Mouse (Mus musculus) stomach, postnatal 0 days (tissue): ENCODE measurements at regions not wholly inside any gene's neighbourhood (a gene's known extent, or its start where the extent isn't known, plus 50 kb on each side); places are given as distances from the start of the nearest gene placed in this dataset.

Experiments used
- ATAC-seq: fragments of 200-750 bp; cut with Nextera tagmentation; 2 replicates; pipeline ENCODE4 v1.8.0; 2017; ENCODE audit not compliant: low FRiP score, low TSS enrichment
- DNase-seq: peaks from one replicate; pipeline ENCODE4 v3.0.0-alpha.2; 2016; ENCODE audit warnings: low spot score
- H3K27ac ChIP-seq: fragments of 300-500 bp; sonication (generic); replicated peaks from 2 replicates; pipeline ENCODE4 v1.5.1; 2014; ENCODE audit warnings: mild to moderate bottlenecking, control low read depth
- H3K27me3 ChIP-seq: fragments of 300-500 bp; sonication (generic); 2 replicates; pipeline ENCODE4 v1.6.1; 2014; ENCODE audit warnings: low read length; ENCODE audit not compliant: control insufficient read depth, insufficient read depth
- H3K36me3 ChIP-seq: fragments of 300-500 bp; sonication (generic); 2 replicates; pipeline ENCODE4 v1.6.1; 2014; ENCODE audit warnings: low read length, mixed read lengths; ENCODE audit not compliant: control insufficient read depth, insufficient read depth
- H3K4me1 ChIP-seq: fragments of 300-500 bp; sonication (generic); replicated peaks from 2 replicates; pipeline ENCODE4 v1.6.1; 2014; ENCODE audit warnings: antibody characterized with exemption; ENCODE audit not compliant: control insufficient read depth, insufficient read depth
- H3K4me2 ChIP-seq: fragments of 300-500 bp; sonication (generic); replicated peaks from 2 replicates; pipeline ENCODE4 v1.6.1; 2014; ENCODE audit warnings: low read depth, mild to moderate bottlenecking, control low read depth, moderate library complexity
- H3K4me3 ChIP-seq: fragments of 300-500 bp; sonication (generic); 2 replicates; pipeline ENCODE4 v1.5.1; 2014; ENCODE audit warnings: low read depth, low read length, control low read depth
- H3K9ac ChIP-seq: fragments of 300-500 bp; sonication (generic); 2 replicates; pipeline ENCODE4 v1.6.1; 2014; ENCODE audit warnings: mild to moderate bottlenecking, low read length, control low read depth, mixed read lengths
- H3K9me3 ChIP-seq: fragments of 300-500 bp; sonication (generic); 2 replicates; pipeline ENCODE4 v1.6.1; 2016; ENCODE audit warnings: low read length; ENCODE audit not compliant: control insufficient read depth
- CTCF ChIP-seq: IDR thresholded peaks from 2 replicates; pipeline ENCODE4 v1.5.1; 2016; ENCODE audit warnings: antibody characterized with exemption, low read depth, mild to moderate bottlenecking, moderate library complexity
- EP300 ChIP-seq: optimal IDR thresholded peaks from 2 replicates; pipeline ENCODE3; 2016; ENCODE audit warnings: antibody characterized with exemption
- WGBS: fragments of 180-500 bp; shearing (Covaris S2); extraction: QIAGEN DNeasy Blood & Tissue Kit; methylation state at CpG from one replicate; pipeline ENCODE4 v1.1.7; 2014; 5-methylcytosine and 5-hydroxymethylcytosine counted together

- ATAC-seq: no peak
- 76% methylated on average over 4 of the region's 4 CpGs for WGBS
Measured at GRCm38 (mm10) chr1:94208929-94209328, 156.6 kb upstream of the Pdcd1 start.

GRCm38 (mm10) chr1:94207859-94208258 is 155.5 kb upstream of the Pdcd1 start:
- no peaks in the 10 kb centered on the region for H3K4me1 ChIP-seq
- DNase-seq (no peak), ATAC-seq (no peak)
- no peaks in the 10 kb centered on the region for H3K9me3 ChIP-seq
- no peak overlapping the region for H3K9ac ChIP-seq
- H3K36me3 ChIP-seq: no peaks in the 10 kb centered on the region
- H3K4me3 ChIP-seq: no peak overlapping the region
- no peak for TF ChIP-seq EP300
- WGBS: 84% methylated on average over 7 of the region's 7 CpGs
- no peak overlapping the region for H3K27ac ChIP-seq
- H3K27me3 ChIP-seq: no peaks in the 10 kb centered on the region
- H3K4me2 ChIP-seq: no peak overlapping the region

More at GRCm38 (mm10) chr1:94208929-94209328, 156.6 kb upstream of the Pdcd1 start:
- Histone ChIP-seq H3K9ac (no peak overlapping the region), H3K4me2 (no peak overlapping the region), H3K27me3 (no peaks in the 10 kb centered on the region), H3K36me3 (no peaks in the 10 kb centered on the region), H3K4me1 (no peaks in the 10 kb centered on the region), H3K27ac (no peak overlapping the region), H3K9me3 (no peaks in the 10 kb centered on the region), H3K4me3 (no peak overlapping the region)
- DNase-seq: no peak
- TF ChIP-seq CTCF: no peak
- TF ChIP-seq EP300: no peak

GRCm38 (mm10) chr1:94203281-94203680 is 150.9 kb upstream of the Pdcd1 start:
- Histone ChIP-seq H3K4me3 (no peak overlapping the region), H3K27me3 (no peaks in the 10 kb centered on the region), H3K9ac (no peak overlapping the region), H3K9me3 (no peaks in the 10 kb centered on the region), H3K36me3 (no peaks in the 10 kb centered on the region), H3K4me1 (no peaks in the 10 kb centered on the region), H3K4me2 (no peak overlapping the region), H3K27ac (no peak overlapping the region)
- DNase-seq (no peak), ATAC-seq (no peak)
- TF ChIP-seq EP300 (no peak), CTCF (no peak)
- WGBS: 76% methylated on average over 3 of the region's 3 CpGs

- Histone ChIP-seq H3K27me3 (no peaks in the 10 kb centered on the region), H3K4me1 (no peaks in the 10 kb centered on the region), H3K9me3 (no peaks in the 10 kb centered on the region), H3K36me3 (no peaks in the 10 kb centered on the region), H3K4me2 (no peak overlapping the region), H3K4me3 (no peak overlapping the region), H3K9ac (no peak overlapping the region), H3K27ac (no peak overlapping the region)
- ATAC-seq (no peak), DNase-seq (no peak)
- TF ChIP-seq EP300: no peak
- no peak for TF ChIP-seq CTCF
- 81% methylated on average over 2 of the region's 2 CpGs for WGBS
Measured at GRCm38 (mm10) chr1:94183876-94184275, 131.5 kb upstream of the Pdcd1 start.

- DNase-seq (no peak), ATAC-seq (no peak)
- Histone ChIP-seq H3K27ac (no peak overlapping the region), H3K4me2 (no peak overlapping the region), H3K36me3 (no peaks in the 10 kb centered on the region), H3K4me3 (no peak overlapping the region), H3K9me3 (no peaks in the 10 kb centered on the region), H3K27me3 (no peaks in the 10 kb centered on the region), H3K4me1 (no peaks in the 10 kb centered on the region), H3K9ac (no peak overlapping the region)
- TF ChIP-seq CTCF (no peak), EP300 (no peak)
- WGBS: 61% methylated on average over 4 of the region's 4 CpGs
Measured at GRCm38 (mm10) chr1:94149958-94150357, 97.6 kb upstream of the Pdcd1 start.

- H3K27ac ChIP-seq: no peak overlapping the region
- H3K36me3 ChIP-seq: no peaks in the 10 kb centered on the region
- DNase-seq (no peak), ATAC-seq (no peak)
- 60% methylated on average over 4 of the region's 4 CpGs for WGBS
- H3K4me2 ChIP-seq: no peak overlapping the region
- H3K27me3 ChIP-seq: no peaks in the 10 kb centered on the region
- no peaks in the 10 kb centered on the region for H3K9me3 ChIP-seq
- no peaks in the 10 kb centered on the region for H3K4me1 ChIP-seq
- H3K9ac ChIP-seq: no peak overlapping the region
- H3K4me3 ChIP-seq: no peak overlapping the region
- TF ChIP-seq EP300 (no peak), CTCF (no peak)
Measured at GRCm38 (mm10) chr1:94147015-94147414, 94.7 kb upstream of the Pdcd1 start.
